Mouse (Mus musculus): Measurements from ENCODE around the gene Epha4.

Epha4 gene

GRCm38 (mm10) chr1:77487856-77488462 is 26.9 kb downstream of the Epha4 start:
- DNase-seq (ENCODE audit: extremely low read depth, low read depth, low spot score) = no peak

- no peak for DNase-seq (ENCODE audit: extremely low read depth, low read depth, low spot score)
Observed at GRCm38 (mm10) chr1:77484766-77485596, 29.9 kb downstream of the Epha4 start.

GRCm38 (mm10) chr1:77475808-77476413 is 39.0 kb downstream of the Epha4 start:
- no peak for DNase-seq (ENCODE audit: extremely low read depth, low read depth, low spot score)

- DNase-seq (ENCODE audit: extremely low read depth, low read depth, low spot score) = no peak
Observed at GRCm38 (mm10) chr1:77473446-77474376, 41.2 kb downstream of the Epha4 start.

- no peak for DNase-seq (ENCODE audit: extremely low read depth, low read depth, low spot score)
Observed at GRCm38 (mm10) chr1:77472566-77472965, 42.3 kb downstream of the Epha4 start.

GRCm38 (mm10) chr1:77471447-77471846 is 43.4 kb downstream of the Epha4 start:
- DNase-seq (ENCODE audit: extremely low read depth, low read depth, low spot score) = no peak

- DNase-seq (ENCODE audit: extremely low read depth, low read depth, low spot score) = no peak
Observed at GRCm38 (mm10) chr1:77471037-77471436, 43.9 kb downstream of the Epha4 start.

DNA sequence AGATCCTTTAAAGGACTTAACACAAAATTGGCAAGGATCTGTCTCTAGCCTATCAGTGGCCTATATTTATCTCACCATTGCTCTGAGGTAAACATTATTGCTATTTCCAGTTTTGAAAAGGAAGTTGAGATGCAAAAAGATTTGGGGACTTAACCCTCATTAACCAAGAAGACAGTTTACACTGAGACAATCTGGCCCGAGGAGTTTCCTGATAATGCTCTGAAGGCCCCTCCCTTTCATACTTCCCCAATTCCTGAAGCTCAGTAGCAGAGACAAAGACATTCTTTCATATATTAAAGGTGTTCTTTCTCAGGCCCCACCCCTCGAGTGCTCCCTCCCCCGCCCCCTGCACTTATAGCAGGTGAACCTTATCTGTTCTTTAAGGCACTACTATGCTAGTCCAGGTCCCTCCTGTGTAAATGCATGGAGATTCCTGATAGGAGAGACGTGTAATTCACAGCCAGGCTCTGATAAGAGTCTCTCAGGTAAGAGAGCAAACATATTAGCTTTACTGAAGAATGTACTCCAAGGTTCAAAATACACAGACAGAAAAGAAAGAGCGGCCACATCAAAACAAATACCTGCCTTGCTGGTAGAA is 46.1 kb downstream of the Epha4 start:
- no peak for DNase-seq (ENCODE audit: extremely low read depth, low read depth, low spot score)

- DNase-seq (ENCODE audit: extremely low read depth, low read depth, low spot score) = peak; percentile 81
Observed at GRCm38 (mm10) chr1:77465524-77465923, 49.4 kb downstream of the Epha4 start.

DNA sequence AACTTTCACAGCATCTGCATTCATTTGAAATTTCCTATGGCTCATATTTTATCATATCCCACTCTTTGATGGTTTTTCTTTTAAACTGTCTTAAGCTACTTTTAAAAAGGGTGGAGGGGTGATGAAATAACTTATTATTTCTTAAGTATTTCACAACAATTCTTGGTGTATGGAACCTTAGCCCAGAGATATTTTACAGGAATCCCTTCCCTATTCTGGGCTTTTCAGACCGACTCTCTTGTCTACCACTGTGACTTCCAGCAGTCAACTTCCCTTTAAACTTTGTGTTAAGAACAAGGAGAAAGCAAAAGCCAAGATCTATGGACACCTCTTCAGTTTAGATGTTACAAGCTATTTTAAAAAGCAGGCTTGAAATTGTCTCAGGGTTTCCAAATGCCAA is 50.8 kb downstream of the Epha4 start:
- no peak for DNase-seq (ENCODE audit: extremely low read depth, low read depth, low spot score)

GRCm38 (mm10) chr1:77461877-77462615 is 52.8 kb downstream of the Epha4 start:
- DNase-seq (ENCODE audit: extremely low read depth, low read depth, low spot score) = peak; percentile 81

- no peak for DNase-seq (ENCODE audit: extremely low read depth, low read depth, low spot score)
Observed at GRCm38 (mm10) chr1:77460831-77461629, 53.9 kb downstream of the Epha4 start.

DNA sequence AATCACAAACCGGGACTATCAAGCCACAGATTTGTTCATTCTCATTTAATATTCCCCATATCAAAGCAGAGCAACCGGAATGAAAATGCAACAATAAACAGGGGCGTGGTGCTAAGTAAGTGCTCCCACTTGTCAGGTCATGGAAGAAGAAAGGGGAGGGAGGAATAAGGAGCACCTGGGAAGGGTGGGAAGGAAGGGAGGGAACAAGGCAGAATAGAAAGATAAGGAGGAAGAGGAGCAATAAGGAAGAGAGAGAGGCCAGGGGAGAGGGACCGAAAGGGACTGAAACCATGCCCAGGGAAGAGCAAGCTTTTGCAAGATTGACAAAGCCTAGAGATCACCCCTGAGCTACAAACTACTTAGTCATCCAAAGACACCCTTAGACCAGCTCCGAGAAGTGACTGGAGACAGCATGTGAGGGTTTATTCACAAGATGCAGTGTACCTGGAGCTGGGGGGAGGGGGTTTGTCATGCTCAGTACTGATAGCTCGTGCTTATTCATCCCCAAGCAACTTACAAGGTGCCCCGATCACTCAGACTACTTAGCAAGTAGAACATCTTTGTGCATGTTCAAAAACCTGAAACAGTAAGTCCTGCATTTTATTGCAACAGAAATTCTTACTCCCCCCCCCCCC is 56.0 kb downstream of the Epha4 start:
- DNase-seq (ENCODE audit: extremely low read depth, low read depth, low spot score) = no peak

GRCm38 (mm10) chr1:77457446-77457800 is 57.5 kb downstream of the Epha4 start:
- DNase-seq (ENCODE audit: extremely low read depth, low read depth, low spot score) = no peak

GRCm38 (mm10) chr1:77456695-77457445 is 58.0 kb downstream of the Epha4 start:
- no peak for DNase-seq (ENCODE audit: extremely low read depth, low read depth, low spot score)

- DNase-seq (ENCODE audit: extremely low read depth, low read depth, low spot score) = no peak
Observed at GRCm38 (mm10) chr1:77453811-77454210, 61.1 kb downstream of the Epha4 start.

DNA sequence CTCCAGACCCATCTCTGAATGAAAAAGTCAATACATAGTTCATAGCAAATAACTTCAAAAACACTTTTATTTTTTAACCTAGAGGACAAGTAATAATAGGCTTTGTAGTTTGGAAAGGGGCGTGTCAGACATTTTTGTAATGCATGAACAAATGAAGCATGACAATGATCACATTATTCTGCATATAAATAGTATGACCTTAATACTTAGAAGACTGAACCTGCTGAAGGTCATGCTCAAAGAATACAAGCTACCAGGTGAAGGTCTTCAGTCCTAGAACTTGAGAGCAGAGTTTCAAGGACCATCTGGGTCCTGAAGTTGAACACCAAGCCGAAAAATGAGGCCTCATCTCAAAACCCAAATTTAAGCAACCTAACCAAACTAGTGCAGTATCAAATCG is 62.2 kb downstream of the Epha4 start:
- DNase-seq (ENCODE audit: extremely low read depth, low read depth, low spot score) = no peak

- DNase-seq (ENCODE audit: extremely low read depth, low read depth, low spot score) = no peak
Observed at GRCm38 (mm10) chr1:77451541-77451940, 63.3 kb downstream of the Epha4 start.
